Mouse (Mus musculus) NIH3T3 (cell line): ENCODE results near the gene Rasgef1a.

Experiments
- DNase-seq: peaks from one replicate; pipeline ENCODE4 v3.0.0-alpha.2; 2012; ENCODE audit warnings: low read depth

Gene Rasgef1a

GRCm38 (mm10) chr6:118134461-118134860, 123.2 kb downstream of the Rasgef1a start:
- no peak for DNase-seq

- DNase-seq: no peak
Observed at GRCm38 (mm10) chr6:118137148-118137547, 125.9 kb downstream of the Rasgef1a start.

- peak; percentile 98 for DNase-seq
Observed at GRCm38 (mm10) chr6:118138731-118139709, 127.8 kb downstream of the Rasgef1a start, which contains the start of gene Csgalnact2. TSS of gene Csgalnact2 (minus strand) at chr6:118139140.

- no peak for DNase-seq
Observed at GRCm38 (mm10) chr6:118140961-118141360, 129.7 kb downstream of the Rasgef1a start.
